Mouse (Mus musculus) T-cell, adult 66 days (primary cell): ENCODE results near the gene Enoph1. TPM values are rescaled to one million over a fixed set of nuclear protein-coding genes. Genes with fewer than 3 reads are reported as not detected.

Experiments used
- total RNA-seq, 2 experiments: library from RNA; stranded (reverse); gene quantifications; 3 replicates in 1 of 2; 4 replicates in 1 of 2; pipeline ENCODE4 v1.2.4; 2023

Enoph1 gene
- 10 to 100 TPM; 23.2 to 24.9 TPM for total RNA-seq

GRCm38 (mm10) chr5:100039602-100040142 lies at the start of gene Enoph1, which contains the start of gene Hnrnpdl:
TSS of gene Enoph1 (plus strand) at chr5:100039985.
TSS of gene Hnrnpdl (minus strand) at chr5:100039664.

Other genes starting within 250 kb of the Enoph1 start
- gene Vamp9, start 133.7 kb upstream of the Enoph1 start, total RNA-seq, result not detected
- gene Hnrnpd, start 61.0 kb upstream of the Enoph1 start, total RNA-seq, result 100 to 1,000 TPM; 261 to 279 TPM
- gene 4930524J08Rik, start 60.9 kb upstream of the Enoph1 start, total RNA-seq, result 1 to 10 TPM in 1 of 2 experiments, not detected in 1; 2.1 TPM
- 100 to 1,000 TPM; 332 to 347 TPM for gene Hnrnpdl, start 321 bp upstream of the Enoph1 start, total RNA-seq
- not detected for gene Tmem150c, start 119.8 kb downstream of the Enoph1 start, total RNA-seq